Mouse (Mus musculus): ENCODE results near the gene Irf6.

DNA sequence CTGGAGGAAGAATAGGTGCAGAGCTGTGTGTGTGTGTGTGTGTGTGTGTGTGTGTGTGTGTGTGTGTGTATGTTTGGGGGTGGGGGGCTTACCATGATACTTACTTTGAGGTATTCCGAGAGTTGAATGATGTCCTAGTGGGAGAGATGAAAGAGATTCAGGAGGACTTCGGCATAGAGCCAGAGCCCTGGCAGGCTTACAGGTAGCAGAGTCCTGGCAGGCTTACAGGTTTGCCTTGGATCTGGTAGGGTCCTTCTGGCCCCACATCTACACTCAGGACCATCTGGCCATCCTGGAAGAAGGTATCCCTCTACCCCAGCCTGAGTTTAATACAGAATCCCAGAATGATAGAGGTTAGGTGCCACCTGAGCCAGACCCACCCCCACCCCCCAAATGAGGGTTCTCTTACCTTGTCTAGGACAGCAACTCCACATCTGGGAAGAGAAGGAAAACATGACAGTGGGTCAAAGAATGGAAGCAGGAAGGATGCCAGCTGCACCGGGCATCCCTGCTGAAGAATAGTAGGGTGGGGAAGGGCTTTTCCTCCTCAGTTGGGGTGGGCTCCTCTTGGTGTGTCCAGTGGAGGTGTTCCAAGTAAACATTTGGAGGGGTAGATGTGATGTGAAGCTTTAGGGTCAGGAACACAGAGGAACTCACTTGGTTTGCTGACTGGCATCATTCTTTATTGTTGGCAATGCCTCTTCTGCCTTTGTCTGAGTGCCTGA, 41.7 kb downstream of the Irf6 start:
- TF ChIP-seq CTCF (IDR thresholded peaks at IDR 0.05; ENCODE audit: extremely low read depth, insufficient read depth, low read length) (no peak), POLR2A (IDR thresholded peaks at IDR 0.05; ENCODE audit: extremely low read depth, insufficient read depth, low read length) (no peak)

Measured in cortical plate, adult 2 months (tissue).